Mouse (Mus musculus): ENCODE measurements around the gene Trpv3.

Gene Trpv3

DNA sequence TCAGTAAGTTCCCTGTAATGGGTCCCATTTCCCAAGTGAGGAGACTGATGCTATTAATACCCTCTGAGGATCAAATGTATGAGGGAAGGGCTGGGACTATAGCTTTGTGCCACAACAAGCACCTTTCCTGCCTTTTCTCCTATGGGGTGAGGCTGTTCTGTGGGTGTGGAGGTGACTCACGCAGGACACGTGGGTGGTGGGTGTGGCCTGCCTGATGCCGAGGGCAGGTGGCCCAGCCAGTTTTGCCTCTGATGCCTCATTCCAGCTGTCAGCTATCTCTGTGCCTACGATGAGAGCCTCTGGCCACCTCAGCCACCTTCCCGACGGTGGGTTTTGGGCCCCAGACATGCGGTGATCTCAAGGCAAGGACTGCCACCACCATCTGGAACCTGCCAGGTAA is at the start of gene Trpv3:
Gene Trpv3 (plus strand): TSS at position 122 of the 400 bp plus-strand sequence.
- ATAC-seq (ENCODE audit: insufficient number of reproducible peaks, low FRiP score, low TSS enrichment), result no peak

DNA sequence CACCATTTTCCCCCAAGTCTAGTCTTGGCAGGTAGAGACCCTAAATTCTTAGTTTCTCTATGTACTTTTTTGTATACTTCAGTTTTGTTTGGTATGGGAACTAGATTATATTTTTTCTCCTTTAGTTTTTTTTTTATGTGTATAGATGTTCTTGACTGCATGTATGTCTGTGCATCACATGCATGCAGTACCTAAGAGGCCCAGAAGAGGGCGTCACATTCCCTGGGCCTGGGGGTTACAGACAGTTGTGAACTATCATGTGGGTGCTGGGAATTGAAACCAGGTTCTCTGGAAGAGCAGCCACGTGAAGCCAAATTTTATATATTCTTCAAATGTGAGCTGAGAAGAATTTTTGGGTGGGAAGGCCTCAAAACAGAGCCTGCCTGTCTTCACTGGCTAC is 47.5 kb upstream of the Trpv3 start:
- no peak for ATAC-seq (ENCODE audit: insufficient number of reproducible peaks, low FRiP score, low TSS enrichment)

DNA sequence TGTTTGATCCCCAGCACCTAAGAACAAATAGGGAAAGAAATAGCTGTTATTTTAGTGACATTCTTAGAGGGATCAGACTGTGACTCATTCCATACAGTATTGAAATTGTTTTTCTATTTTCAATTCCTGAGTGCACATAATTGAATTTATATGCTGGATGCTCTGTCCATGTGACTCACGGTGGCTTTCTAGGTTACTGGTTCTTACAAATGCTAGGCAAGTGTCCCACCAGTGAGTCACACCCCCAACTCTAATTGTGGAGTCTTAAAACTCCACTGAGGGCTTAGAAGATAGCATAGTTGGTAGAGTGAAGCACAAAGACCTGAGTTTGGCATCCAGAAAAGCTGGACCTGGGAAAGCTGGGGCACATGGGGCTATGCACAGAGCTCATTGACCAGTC is 46.5 kb upstream of the Trpv3 start:
- no peak for ATAC-seq (ENCODE audit: insufficient number of reproducible peaks, low FRiP score, low TSS enrichment)

DNA sequence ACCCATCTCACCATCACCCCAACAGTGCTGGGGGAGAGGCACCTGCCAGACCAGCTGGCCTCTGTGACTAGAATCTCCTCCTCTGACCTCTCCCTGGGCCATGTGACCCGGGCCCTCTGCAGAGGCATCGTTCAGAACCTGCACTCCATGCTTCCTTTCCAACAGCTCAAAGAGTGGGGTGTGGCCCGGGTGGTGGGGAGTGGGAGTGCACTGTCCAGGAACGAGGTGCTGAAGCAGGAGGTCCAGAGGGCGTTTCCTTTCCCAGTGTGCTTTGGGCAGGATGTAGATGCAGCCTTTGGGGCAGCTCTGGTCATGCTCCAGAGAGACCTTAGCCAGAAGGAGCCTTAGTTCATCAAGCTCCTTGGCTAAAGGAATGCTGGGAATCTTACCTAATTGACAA is 44.3 kb upstream of the Trpv3 start:
- no peak; the same call in 1 of the 2 replicates for ATAC-seq (ENCODE audit: insufficient number of reproducible peaks, low FRiP score, low TSS enrichment)

DNA sequence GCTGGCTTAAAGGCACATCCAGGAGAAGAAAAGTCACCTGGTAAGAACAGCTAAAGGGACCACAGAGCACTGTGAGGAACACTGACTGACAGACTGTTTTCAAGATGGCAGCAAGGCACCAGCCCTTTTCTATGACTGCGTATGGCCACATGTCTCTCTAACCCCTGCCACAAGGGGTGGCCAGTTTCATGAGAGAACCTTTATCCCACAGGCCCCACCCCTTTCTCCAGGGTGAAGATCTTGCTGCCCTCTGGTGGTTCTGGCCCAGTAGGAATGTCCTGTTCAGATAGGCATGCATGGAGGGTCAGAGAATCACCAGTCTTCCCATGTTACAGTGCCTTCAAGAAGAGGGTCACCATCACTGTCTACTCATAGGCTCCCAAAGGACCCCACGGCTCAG is 43.2 kb upstream of the Trpv3 start:
- no peak for ATAC-seq (ENCODE audit: insufficient number of reproducible peaks, low FRiP score, low TSS enrichment)

DNA sequence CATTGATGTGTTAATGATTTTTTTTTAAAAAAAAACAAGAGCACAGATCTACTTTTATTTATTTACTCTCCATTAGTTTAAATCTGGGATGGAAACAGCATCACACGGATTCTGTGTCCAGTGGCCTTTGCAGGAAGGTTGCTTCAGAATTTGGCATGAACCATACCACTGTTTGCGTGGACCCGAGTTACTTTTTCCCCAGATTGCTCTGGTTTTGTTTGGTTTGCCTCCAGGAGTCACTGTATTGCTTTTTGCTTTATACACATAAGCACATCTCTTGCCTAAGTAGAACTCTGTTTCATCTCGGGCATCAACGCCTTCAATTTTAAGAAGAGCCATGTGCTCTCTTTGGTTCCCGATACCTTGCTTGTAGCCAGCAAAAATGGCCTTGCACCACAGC is 41.3 kb upstream of the Trpv3 start:
- no peak for ATAC-seq (ENCODE audit: insufficient number of reproducible peaks, low FRiP score, low TSS enrichment)

DNA sequence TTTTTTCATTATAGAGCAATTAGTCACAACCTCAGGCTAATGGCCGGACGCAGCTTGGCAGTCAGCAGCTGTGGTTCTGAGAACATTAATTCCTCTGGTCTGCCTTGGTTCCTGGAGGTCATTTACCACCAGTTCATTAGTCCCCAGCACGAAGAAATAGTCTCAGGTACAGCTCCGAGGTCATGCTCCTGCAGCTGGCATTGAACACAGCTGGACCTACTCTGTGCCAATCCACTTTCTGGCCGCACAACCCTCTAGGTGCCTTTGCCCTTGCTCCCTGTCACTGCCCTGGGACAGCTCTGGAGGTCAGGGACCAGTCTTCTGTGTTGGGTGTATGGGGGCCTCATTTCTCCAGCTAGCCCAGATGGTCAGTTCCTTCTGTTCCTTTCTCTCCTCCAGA is 38.3 kb upstream of the Trpv3 start:
- ATAC-seq (ENCODE audit: insufficient number of reproducible peaks, low FRiP score, low TSS enrichment), result no peak

DNA sequence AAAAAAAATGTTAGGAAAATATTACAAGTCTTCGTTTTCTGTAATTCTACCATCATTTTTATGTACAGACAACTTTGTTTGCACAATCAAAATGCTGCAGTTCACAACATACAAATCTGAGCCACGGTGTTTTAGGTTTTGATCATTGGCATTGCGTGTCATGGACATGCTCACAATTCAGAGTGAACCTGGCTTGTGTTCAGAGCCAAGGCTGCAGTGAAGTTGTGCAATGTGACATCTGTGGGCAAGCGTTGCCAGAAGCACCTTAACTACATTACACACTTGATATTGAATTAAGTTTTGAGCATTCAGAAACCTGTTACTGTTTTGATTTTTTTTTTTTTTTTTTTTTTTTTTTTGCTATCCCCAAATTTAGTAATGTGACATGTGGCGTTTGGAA is 37.1 kb upstream of the Trpv3 start:
- no peak for ATAC-seq (ENCODE audit: insufficient number of reproducible peaks, low FRiP score, low TSS enrichment)

DNA sequence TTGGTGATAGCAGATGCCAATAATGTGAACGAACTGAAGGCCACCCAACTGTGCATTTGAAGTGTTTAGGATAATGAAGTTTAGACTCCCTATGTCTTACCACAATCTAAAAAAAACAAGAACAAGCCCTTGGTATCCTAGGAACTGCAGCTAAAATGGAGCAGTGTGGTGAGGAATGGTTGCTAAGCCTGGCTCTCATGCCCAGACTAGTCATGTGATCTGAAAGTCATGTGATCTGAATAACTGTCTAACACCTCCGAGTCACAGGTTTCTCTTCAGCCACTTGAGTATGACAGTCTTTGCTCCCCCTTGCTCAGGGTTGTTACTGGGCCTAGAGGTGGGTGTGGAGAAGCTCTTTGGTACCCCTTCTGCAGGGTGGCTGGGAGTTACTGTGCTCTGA is 34.7 kb upstream of the Trpv3 start:
- no peak for ATAC-seq (ENCODE audit: insufficient number of reproducible peaks, low FRiP score, low TSS enrichment)

DNA sequence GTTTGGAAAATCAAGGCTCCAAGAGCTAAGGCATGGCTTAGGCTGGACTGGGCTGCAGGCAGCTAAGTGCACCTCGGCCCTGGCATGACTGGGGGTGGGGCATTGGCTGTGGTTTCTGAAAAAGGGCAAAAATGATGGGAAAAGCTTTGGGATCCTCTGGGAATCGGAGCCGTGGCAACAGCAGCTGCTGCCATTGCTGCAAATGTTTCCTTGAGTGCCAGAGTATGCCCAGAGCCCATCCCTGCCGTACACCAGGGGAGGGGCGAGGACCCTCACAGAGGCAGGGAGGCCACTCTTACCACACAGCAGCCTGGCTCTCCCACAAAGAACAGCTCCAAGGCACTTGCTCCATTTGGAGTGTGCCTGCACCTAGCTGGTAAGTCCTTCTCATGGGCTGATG is 33.2 kb upstream of the Trpv3 start, which contains the start of gene Trpv1:
Gene Trpv1 (plus strand): TSS at position 301 of the 400 bp plus-strand sequence.
- no peak for ATAC-seq (ENCODE audit: insufficient number of reproducible peaks, low FRiP score, low TSS enrichment)

DNA sequence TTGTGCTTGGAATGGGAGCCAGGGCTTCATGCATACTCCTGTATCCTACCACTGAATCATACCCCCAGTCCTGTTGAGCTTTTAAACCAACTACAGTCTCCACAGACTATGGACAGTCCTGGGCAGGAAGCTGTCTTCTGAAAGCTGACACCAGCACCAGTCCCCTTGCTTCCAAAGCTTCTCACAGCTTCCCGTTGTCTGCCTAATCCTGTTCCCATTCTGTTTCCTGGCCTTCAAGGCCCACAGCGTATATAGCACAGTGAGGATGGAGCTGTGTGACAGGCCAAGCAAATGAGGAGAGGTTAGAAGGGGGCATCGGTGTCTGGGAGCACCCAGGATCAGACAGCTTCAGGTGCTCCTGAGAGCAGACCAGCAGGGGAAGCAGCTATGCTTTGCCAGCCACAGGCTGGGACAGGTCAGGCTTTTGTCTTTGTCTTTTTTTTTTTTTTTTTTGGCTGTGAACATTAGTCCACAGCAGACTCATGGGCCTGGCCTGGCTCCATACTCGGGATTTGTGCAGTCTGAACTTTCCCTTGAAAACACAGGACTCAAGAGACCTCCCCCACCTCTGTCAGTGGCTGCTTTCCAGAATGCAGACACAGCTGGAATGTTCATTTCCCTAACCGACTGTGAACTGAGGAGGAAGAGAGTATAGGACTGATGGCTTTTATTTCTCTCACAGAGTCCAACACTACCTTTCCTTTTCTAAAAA is 31.0 kb upstream of the Trpv3 start:
- ATAC-seq (ENCODE audit: insufficient number of reproducible peaks, low FRiP score, low TSS enrichment), result no peak

DNA sequence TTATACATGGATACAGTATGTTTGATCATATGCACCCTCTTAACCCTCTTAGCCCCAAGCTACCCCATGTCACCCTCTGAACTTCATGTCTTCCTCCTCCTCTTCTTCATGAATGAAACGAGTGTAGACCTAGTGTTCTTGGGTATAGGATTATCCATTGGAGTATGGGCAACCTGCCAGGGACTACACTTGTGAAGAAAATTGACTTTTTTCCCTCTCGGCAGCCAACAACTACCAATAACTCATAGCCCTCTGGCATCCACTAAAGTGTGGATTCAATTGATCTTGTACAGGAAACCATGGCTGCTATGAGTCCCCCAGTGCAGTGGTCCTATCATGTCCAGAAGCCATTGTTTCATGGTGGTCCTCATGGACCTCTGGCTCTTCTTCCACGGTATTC is 30.5 kb upstream of the Trpv3 start:
- ATAC-seq (ENCODE audit: insufficient number of reproducible peaks, low FRiP score, low TSS enrichment), result no peak

DNA sequence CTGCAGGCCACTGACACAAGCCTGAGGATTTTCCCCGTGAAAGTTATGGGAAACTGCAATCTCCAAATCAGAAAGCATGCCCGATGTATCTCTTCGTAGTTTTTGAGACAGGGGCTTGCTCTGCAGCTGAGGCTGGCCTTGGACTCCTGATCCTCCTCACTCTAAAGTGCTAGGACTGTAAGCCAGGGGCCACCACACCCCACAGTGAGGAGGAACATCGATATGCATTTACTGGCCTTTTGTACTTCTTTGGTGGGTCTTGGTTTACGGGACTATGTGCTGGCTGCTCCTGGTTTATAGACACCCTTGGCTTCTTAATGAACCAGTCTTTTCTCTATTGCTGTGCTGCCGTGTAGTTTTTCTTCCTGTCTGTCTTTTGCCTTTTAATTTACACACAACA is 25.0 kb upstream of the Trpv3 start:
- ATAC-seq (ENCODE audit: insufficient number of reproducible peaks, low FRiP score, low TSS enrichment), result no peak

DNA sequence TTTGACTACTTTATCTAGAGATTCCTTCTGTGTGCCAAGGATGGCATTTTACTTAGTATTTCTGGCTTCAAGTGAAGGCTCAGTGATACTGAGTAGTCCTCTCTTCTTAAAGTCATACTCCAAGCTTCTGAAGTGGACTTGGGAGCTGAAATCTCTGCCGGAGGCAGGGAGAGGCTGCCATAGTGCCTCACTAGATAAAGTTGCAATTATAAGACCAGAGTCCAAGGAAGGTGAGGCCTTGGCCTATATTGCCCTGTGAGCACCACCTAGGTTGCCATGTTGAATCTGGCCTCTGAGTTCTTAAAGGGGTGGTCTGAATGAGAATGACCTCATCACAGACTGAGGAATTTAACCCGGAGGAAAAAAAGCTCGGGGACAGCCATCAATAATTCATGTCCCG is 24.4 kb upstream of the Trpv3 start:
- no peak for ATAC-seq (ENCODE audit: insufficient number of reproducible peaks, low FRiP score, low TSS enrichment)

DNA sequence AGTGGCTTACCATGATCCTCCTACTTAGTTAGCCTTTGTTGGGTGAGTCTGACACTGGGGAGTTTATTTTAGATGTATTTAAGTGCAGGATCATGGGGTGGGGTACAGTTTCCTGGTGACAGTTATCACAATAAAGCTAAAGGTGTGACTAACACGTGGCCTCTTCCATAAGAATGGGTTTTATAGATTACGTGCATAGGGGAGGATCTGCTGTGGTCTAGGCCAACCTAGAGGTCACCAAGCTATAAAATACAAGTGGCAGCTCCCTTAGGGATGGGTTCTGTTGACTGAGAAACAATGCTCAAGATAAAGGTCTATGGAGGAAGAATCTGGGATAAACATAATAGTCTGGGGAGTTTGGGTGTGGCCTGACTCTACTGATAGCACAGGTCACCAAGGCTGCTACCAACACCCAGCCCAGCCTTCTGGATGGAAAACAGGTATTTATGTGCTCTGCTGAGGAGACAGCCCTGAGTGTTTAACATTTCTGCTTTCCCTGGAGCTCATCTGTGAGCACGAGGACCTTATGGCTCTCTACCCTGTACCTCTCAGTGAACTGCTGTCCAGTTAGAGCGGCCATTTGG is 9.7 kb upstream of the Trpv3 start:
- no peak for ATAC-seq (ENCODE audit: insufficient number of reproducible peaks, low FRiP score, low TSS enrichment)

DNA sequence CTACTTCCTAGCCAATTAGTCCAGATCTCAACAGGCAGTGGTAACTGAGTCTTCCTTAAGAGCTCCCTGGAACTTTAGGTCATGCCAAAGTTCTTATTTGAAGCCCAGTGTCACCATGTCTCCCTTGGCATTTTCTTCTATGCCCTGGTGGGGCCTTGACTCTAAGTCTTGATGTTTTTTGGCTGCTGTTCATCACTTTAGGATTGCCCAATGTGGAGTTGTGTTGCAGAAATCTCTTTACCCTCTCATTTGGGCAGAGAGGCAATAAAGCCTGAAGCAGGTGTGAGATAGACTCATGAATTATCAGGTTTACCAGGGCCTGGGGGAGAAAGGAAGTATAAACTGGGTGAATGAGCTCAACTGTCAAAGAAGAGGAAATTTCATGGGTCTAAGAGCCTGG is 8.5 kb upstream of the Trpv3 start:
- ATAC-seq (ENCODE audit: insufficient number of reproducible peaks, low FRiP score, low TSS enrichment), result no peak

DNA sequence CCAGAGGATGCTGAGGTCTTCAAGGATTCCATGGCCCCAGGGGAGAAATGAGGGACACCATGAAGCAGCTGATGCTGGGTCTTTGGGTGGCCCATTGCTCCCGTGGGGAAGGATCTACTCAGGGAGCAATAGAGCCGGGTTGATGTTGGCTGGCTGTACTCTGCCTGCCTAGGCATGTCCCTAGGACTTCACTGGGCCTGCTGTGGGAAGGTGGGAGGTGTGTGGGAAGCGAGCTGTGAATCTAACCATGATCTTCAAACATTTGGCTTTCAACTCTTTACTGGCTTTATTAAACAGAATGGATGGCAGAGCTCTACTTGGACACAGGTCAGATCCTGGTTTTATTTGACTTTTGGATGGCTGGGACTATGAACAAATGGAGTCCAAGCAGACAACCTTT is 6.7 kb upstream of the Trpv3 start:
- no peak for ATAC-seq (ENCODE audit: insufficient number of reproducible peaks, low FRiP score, low TSS enrichment)

DNA sequence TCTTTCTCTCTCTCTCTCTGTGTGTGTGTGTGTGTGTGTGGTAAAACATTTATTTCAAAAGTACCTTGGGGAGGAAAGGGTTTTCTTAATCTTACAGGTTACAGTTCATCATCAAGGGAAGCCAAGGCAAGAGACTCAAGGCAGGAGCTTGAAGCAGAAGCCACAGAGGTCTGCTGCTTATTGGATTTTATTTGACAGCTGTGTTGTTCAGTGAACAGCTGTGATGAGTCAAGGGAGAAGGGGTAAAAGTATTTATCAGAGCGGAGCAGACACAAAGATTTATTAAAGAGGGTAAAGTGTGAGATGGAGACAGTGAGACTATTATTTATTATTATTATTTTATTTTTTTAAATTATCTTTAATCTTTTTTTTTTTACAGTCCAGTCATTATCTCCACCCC is 5.8 kb upstream of the Trpv3 start:
- no peak for ATAC-seq (ENCODE audit: insufficient number of reproducible peaks, low FRiP score, low TSS enrichment)

DNA sequence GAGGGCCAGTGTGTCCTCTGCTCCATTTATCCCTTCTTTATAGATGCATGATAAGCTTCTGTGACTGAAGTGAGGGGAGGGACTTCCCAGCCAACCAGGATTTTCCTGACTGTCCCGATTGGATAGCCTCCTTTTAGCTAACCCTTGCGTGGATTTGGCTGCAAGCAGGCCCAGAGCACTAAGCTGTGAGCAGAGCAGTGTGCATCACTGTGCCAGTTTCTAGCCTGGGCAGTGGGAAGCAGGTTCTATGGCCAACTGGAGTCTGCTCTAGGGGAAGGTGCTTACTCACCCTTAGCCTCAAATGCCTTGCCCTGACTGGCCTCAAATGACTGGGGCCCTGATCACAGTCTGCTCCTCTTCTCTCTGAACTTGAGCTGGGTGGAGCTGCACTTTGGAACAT is 7.6 kb downstream of the Trpv3 start:
- no peak for ATAC-seq (ENCODE audit: insufficient number of reproducible peaks, low FRiP score, low TSS enrichment)

DNA sequence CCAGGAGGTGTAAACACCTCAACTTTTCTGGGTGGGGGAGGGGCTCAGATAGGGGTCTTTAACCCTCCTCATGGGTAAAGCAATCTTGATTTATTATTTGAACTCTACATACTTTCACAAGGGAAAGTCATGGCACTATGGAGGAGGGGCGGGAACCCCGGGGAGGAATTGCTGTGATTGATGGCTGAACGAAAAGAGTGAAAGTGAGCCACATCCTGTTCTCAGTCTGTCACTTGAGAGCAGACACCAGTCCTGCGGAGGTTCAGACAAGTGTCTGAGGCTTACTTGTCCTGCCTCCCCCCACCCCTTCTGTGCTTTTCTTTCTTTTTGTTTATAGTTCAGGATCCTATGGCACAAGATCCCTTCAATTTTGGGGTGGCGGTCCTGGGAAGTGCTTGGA is 13.5 kb downstream of the Trpv3 start:
- no peak for ATAC-seq (ENCODE audit: insufficient number of reproducible peaks, low FRiP score, low TSS enrichment)

DNA sequence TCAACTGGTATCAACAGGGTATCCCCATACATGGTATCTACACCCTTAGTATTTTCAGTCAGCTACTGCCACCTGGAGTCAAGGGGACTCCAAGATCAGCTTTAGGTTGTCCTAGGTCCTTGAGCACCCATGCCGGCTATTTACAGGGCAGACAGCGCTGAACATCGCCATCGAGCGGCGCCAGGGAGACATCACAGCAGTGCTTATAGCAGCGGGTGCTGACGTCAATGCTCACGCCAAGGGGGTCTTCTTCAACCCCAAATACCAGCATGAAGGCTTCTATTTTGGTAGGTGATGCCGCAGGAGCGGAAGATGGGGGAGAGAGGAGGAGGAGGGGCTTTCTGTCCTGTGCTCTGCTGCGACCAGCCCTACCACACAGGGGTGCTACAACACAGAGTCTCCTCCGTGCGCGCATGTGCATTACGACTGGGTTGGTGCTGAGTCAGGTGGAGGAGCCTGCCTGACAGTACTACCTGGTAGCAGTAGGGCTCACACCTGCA is 14.4 kb downstream of the Trpv3 start:
- ATAC-seq (ENCODE audit: insufficient number of reproducible peaks, low FRiP score, low TSS enrichment), result peak; percentile 78

DNA sequence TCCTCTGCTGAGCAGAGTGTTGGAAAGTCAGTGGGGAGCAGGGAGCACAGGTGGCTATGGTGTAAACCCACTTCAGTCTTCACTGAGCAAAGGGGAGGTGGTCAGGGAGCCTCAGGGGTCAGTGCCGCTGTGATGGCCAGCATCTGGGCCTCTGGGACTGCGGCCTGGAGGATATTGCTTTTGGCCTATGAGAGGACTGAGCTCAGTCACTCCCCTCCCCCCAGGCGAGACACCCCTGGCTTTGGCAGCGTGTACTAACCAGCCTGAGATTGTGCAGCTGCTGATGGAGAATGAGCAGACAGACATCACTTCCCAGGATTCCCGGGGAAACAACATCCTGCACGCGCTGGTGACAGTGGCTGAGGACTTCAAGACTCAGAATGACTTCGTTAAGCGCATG is 16.2 kb downstream of the Trpv3 start:
- ATAC-seq (ENCODE audit: insufficient number of reproducible peaks, low FRiP score, low TSS enrichment), result no peak

All from cerebellum, adult (tissue).